Mouse (Mus musculus): ENCODE measurements around the gene Tmem167b. TPM values are rescaled to one million over a fixed set of nuclear protein-coding genes. Genes with fewer than 3 reads are reported as not detected.

The Tmem167b gene
- polyA plus RNA-seq, 2 experiments: 14.8 to 43.9 TPM

GRCm38 (mm10) chr3:108536517-108537260 lies 25.6 kb downstream of the Tmem167b start, which contains the start of gene 5330417C22Rik:
Gene 5330417C22Rik (minus strand): TSS chr3:108536536.
- no peaks in the 10 kb centered on the region for H3K36me3 ChIP-seq (ENCODE audit: control insufficient read depth, insufficient read depth, low read length)
- peak; percentile 64 for ATAC-seq (ENCODE audit: low FRiP score, low read depth)
- DNase-seq (ENCODE audit: low spot score): peak; percentile 20
- H3K4me3 ChIP-seq (replicated peaks; ENCODE audit: low read length): peak within 1 kb of the TSS; percentile 44
- peaks cover 22% of the 10 kb centered on the region for H3K27me3 ChIP-seq (ENCODE audit: control insufficient read depth, insufficient read depth, low read length)
- no peaks in the 10 kb centered on the region for H3K9me3 ChIP-seq (ENCODE audit: control insufficient read depth, low read length)
- no peak for TF ChIP-seq POLR2A (IDR thresholded peaks at IDR 0.05; ENCODE audit: borderline replicate concordance, extremely low read depth, insufficient read depth, insufficient read length)
- no peak within 1 kb of the TSS for H3K27ac ChIP-seq (replicated peaks; ENCODE audit: low read depth, low read length)
- peaks cover 8% of the 10 kb centered on the region; the same call in 1 of the 2 replicates for H3K4me1 ChIP-seq (ENCODE audit: control insufficient read depth, insufficient read depth, low read length)
- peak within 1 kb of the TSS; percentile 40; the same call in 1 of the 2 replicates for H3K9ac ChIP-seq (ENCODE audit: low read depth, low read length, severe bottlenecking)
- WGBS: 3% methylated on average over 28 of the region's 35 CpGs
- peak within 1 kb of the TSS; percentile 74 for H3K4me2 ChIP-seq (replicated peaks; ENCODE audit: low read depth, low read length, severe bottlenecking)

- peaks cover 22% of the 10 kb centered on the region for H3K27me3 ChIP-seq (ENCODE audit: control insufficient read depth, insufficient read depth, low read length)
- ATAC-seq (ENCODE audit: low FRiP score, low read depth) (no peak), DNase-seq (ENCODE audit: low spot score) (no peak)
- no peak overlapping the region for H3K27ac ChIP-seq (replicated peaks; ENCODE audit: low read depth, low read length)
- no peaks in the 10 kb centered on the region for H3K36me3 ChIP-seq (ENCODE audit: control insufficient read depth, insufficient read depth, low read length)
- H3K4me3 ChIP-seq (replicated peaks; ENCODE audit: low read length): peak overlapping the region; percentile 44
- H3K9ac ChIP-seq (ENCODE audit: low read depth, low read length, severe bottlenecking): peak overlapping the region; percentile 40; the same call in 1 of the 2 replicates
- WGBS: 8% methylated on average over 15 of the region's 15 CpGs
- TF ChIP-seq POLR2A (IDR thresholded peaks at IDR 0.05; ENCODE audit: borderline replicate concordance, extremely low read depth, insufficient read depth, insufficient read length): no peak
- H3K4me1 ChIP-seq (ENCODE audit: control insufficient read depth, insufficient read depth, low read length): peaks cover 8% of the 10 kb centered on the region; the same call in 1 of the 2 replicates
- H3K9me3 ChIP-seq (ENCODE audit: control insufficient read depth, low read length): no peaks in the 10 kb centered on the region
- peak overlapping the region; percentile 74 for H3K4me2 ChIP-seq (replicated peaks; ENCODE audit: low read depth, low read length, severe bottlenecking)
These were observed 26.3 kb downstream of the Tmem167b start for GRCm38 (mm10) chr3:108535896-108536516.

- no peak within 1 kb of the TSS for H3K27ac ChIP-seq (replicated peaks; ENCODE audit: low read depth, low read length)
- no peak for TF ChIP-seq POLR2A (IDR thresholded peaks at IDR 0.05; ENCODE audit: borderline replicate concordance, extremely low read depth, insufficient read depth, insufficient read length)
- H3K36me3 ChIP-seq (ENCODE audit: control insufficient read depth, insufficient read depth, low read length): no peaks in the 10 kb centered on the region
- 93% methylated on average over 6 of the region's 6 CpGs for WGBS
- DNase-seq (ENCODE audit: low spot score) (no peak), ATAC-seq (ENCODE audit: low FRiP score, low read depth) (no peak)
- H3K9ac ChIP-seq (ENCODE audit: low read depth, low read length, severe bottlenecking): no peak within 1 kb of the TSS
- H3K4me1 ChIP-seq (ENCODE audit: control insufficient read depth, insufficient read depth, low read length): peaks cover 8% of the 10 kb centered on the region; the same call in 1 of the 2 replicates
- no peak within 1 kb of the TSS for H3K4me2 ChIP-seq (replicated peaks; ENCODE audit: low read depth, low read length, severe bottlenecking)
- peaks cover 22% of the 10 kb centered on the region for H3K27me3 ChIP-seq (ENCODE audit: control insufficient read depth, insufficient read depth, low read length)
- no peaks in the 10 kb centered on the region for H3K9me3 ChIP-seq (ENCODE audit: control insufficient read depth, low read length)
- H3K4me3 ChIP-seq (replicated peaks; ENCODE audit: low read length): no peak within 1 kb of the TSS
These were observed 28.3 kb downstream of the Tmem167b start, which contains the start of gene 1700013F07Rik for GRCm38 (mm10) chr3:108533951-108534350. Gene 1700013F07Rik (plus strand): TSS chr3:108534150.

GRCm38 (mm10) chr3:108533114-108533885 lies 29.0 kb downstream of the Tmem167b start:
- Histone ChIP-seq H3K27me3 (ENCODE audit: control insufficient read depth, insufficient read depth, low read length) (peaks cover 22% of the 10 kb centered on the region), H3K9me3 (ENCODE audit: control insufficient read depth, low read length) (no peaks in the 10 kb centered on the region), H3K9ac (ENCODE audit: low read depth, low read length, severe bottlenecking) (no peak overlapping the region), H3K4me2 (replicated peaks; ENCODE audit: low read depth, low read length, severe bottlenecking) (no peak overlapping the region), H3K36me3 (ENCODE audit: control insufficient read depth, insufficient read depth, low read length) (no peaks in the 10 kb centered on the region), H3K4me3 (replicated peaks; ENCODE audit: low read length) (no peak overlapping the region), H3K27ac (replicated peaks; ENCODE audit: low read depth, low read length) (no peak overlapping the region), H3K4me1 (ENCODE audit: control insufficient read depth, insufficient read depth, low read length) (peaks cover 8% of the 10 kb centered on the region; the same call in 1 of the 2 replicates)
- 58% methylated on average over 9 of the region's 9 CpGs for WGBS
- no peak for TF ChIP-seq POLR2A (IDR thresholded peaks at IDR 0.05; ENCODE audit: borderline replicate concordance, extremely low read depth, insufficient read depth, insufficient read length)
- DNase-seq (ENCODE audit: low spot score): no peak
- ATAC-seq (ENCODE audit: low FRiP score, low read depth): no peak

GRCm38 (mm10) chr3:108528489-108528888 lies 33.8 kb downstream of the Tmem167b start:
- ATAC-seq (ENCODE audit: low FRiP score, low read depth) (no peak), DNase-seq (ENCODE audit: low spot score) (no peak)
- H3K36me3 ChIP-seq (ENCODE audit: control insufficient read depth, insufficient read depth, low read length): no peaks in the 10 kb centered on the region

More at GRCm38 (mm10) chr3:108528489-108528888, 33.8 kb downstream of the Tmem167b start:
- Histone ChIP-seq H3K9ac (ENCODE audit: low read depth, low read length, severe bottlenecking) (no peak overlapping the region), H3K9me3 (ENCODE audit: control insufficient read depth, low read length) (no peaks in the 10 kb centered on the region), H3K27me3 (ENCODE audit: control insufficient read depth, insufficient read depth, low read length) (no peaks in the 10 kb centered on the region), H3K4me3 (replicated peaks; ENCODE audit: low read length) (no peak overlapping the region), H3K4me2 (replicated peaks; ENCODE audit: low read depth, low read length, severe bottlenecking) (no peak overlapping the region), H3K4me1 (ENCODE audit: control insufficient read depth, insufficient read depth, low read length) (no peaks in the 10 kb centered on the region), H3K27ac (replicated peaks; ENCODE audit: low read depth, low read length) (no peak overlapping the region)
- TF ChIP-seq POLR2A (IDR thresholded peaks at IDR 0.05; ENCODE audit: borderline replicate concordance, extremely low read depth, insufficient read depth, insufficient read length): no peak
- WGBS: 96% methylated on average over 8 of the region's 8 CpGs

Data from limb, embryonic 14.5 days (tissue).